Mouse (Mus musculus) gastrocnemius, adult 2 months (tissue): Measurements from ENCODE around the gene Gtpbp2. TPM values are rescaled to one million over a fixed set of nuclear protein-coding genes. Genes with fewer than 3 reads are reported as not detected.

Source experiments
- DNase-seq: peaks from one replicate; pipeline ENCODE4 v3.0.0; 2022
- H3K27ac ChIP-seq: fragments of 200-600 bp; 2 replicates; pipeline ENCODE4 v1.8.1; 2022; ENCODE audit warnings: mild to moderate bottlenecking
- H3K4me3 ChIP-seq: fragments of 200-600 bp; 2 replicates; pipeline ENCODE4 v1.8.1; 2022; ENCODE audit warnings: mild to moderate bottlenecking, moderate library complexity
- CTCF ChIP-seq: fragments of 200-600 bp; IDR thresholded peaks from 2 replicates; pipeline ENCODE4 v1.8.1; 2022; ENCODE audit warnings: antibody characterized with exemption, mild to moderate bottlenecking, moderate library complexity
- intact Hi-C: fragments of 180-260 bp; cut with DNase I; formaldehyde crosslinking; loops from one replicate; pipeline ENCODE4 v1.15.1; 2025
- long read RNA-seq, 2 experiments: library from polyadenylated mRNA; stranded (forward); transcript quantifications; one replicate each; pipeline ENCODE4 v2.0.0; 2021
- total RNA-seq, 2 experiments: library from RNA; stranded (reverse); gene quantifications; 2 replicates each; pipeline ENCODE4 v1.2.3; 2021

The Gtpbp2 gene
- total RNA-seq = 10 to 100 TPM; 52.7 to 55.2 TPM
- long read RNA-seq, experiment 1, transcript Gtpbp2-201 (12 exons, 2,966 nt) = major isoform, 7 of 13 reads
- long read RNA-seq, experiment 1, partial matches to known transcripts = 2 of 13 reads
- long read RNA-seq, experiment 1, other reads (novel, unspliced or antisense) = 4 of 13 reads
- long read RNA-seq, experiment 2, transcript Gtpbp2-201 (12 exons, 2,966 nt) = major isoform, 14 of 23 reads
- long read RNA-seq, experiment 2, partial matches to known transcripts = 4 of 23 reads
- long read RNA-seq, experiment 2, other reads (novel, unspliced or antisense) = 4 of 23 reads

DNA sequence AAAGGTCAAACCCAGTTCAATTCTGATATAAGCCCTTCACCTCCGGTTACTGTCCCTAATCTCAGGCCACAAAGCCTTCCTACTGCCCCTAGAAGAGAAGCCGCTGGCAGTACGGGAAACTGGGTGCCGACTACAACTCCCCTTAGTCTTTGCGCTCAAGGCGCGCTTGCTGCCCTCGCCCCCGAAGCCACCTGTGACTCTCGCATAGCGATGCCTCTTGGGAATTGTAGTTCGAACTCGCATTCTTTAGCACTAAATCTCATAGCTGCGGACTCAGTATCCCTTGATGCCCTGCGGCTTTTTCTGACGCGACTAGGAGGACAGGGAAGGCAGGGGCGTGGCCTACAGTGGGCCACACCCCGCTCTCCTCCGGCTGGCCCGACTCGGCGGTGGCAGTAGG is at the start of gene Gtpbp2:
Gene Gtpbp2, plus strand, starts transcription at position 347 of the 400 bp plus-strand sequence.
- H3K27ac ChIP-seq = peak within 1 kb of the TSS; percentile 98
- peak; percentile 95 for DNase-seq
- peak within 1 kb of the TSS; percentile 92 for H3K4me3 ChIP-seq
- intact Hi-C loops = no loop called here
- TF ChIP-seq CTCF = no peak

DNA sequence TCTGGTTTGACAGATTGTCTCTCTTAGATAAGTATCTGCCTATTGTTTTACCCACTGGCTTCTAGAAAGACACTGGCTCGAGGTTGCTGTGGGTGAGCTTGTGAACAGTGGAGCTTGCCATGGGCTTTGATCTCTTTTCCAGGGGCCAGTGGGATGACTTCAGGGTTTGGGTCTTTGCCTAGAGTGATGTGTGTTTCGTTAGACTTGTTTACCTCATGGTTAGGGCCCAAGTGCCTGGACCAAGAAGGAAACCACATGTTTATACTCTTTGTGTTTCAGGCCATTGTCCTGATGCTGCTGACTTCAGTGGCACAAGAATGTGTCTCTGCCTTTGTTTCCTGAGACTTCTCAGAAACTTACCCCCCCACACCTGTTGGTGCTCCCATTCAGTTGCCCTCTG is 45.3 kb upstream of the Gtpbp2 start:
- intact Hi-C loops = no loop called here
- peak; percentile 41 for DNase-seq
- no peak for TF ChIP-seq CTCF
- no peak overlapping the region for H3K4me3 ChIP-seq
- H3K27ac ChIP-seq = peak overlapping the region; percentile 74

DNA sequence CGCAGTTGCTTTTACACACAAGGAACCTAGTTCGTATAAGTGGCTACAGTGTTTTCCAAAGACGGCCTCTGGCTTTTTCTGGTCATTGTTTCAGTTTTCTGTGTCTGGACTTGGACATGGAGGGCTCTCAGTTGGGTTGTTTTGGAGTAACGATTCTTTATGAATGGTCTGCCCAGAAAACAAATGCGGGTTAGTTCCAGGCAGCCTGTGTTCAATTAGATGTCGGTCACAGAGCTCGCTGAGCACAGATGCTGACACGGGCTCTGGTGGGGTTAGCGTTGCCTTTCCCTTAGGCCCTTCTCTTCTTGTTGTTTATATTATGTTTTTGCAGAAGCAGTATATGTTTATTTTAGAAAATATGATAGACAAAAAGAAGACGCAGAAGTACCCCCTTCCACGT is 44.7 kb upstream of the Gtpbp2 start:
- Histone ChIP-seq H3K4me3 (no peak overlapping the region), H3K27ac (peak overlapping the region; percentile 74)
- intact Hi-C loops = no loop called here
- no peak for DNase-seq
- no peak for TF ChIP-seq CTCF

DNA sequence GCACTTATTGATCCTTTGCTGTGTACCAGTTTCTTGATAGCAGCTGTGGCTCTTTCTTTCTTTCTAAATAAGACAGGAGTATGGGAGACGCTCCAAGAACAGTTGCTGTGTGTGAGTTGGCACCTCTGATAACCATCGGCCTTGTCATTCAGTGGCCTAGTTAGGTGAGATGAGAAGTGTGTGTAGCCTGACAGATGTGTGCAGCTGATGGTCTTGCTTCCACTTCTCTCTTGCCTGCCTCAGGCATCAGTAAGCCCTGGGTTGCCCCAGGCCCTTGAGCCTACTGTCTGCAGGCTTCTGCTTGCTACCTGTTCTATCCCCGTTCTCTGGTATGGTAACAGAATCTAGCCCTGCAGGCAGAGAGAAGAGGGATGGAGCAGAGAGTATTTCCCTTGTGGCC is 44.0 kb upstream of the Gtpbp2 start:
- Histone ChIP-seq H3K4me3 (no peak overlapping the region), H3K27ac (peak overlapping the region; percentile 74)
- intact Hi-C loops = no loop called here
- no peak for DNase-seq
- no peak for TF ChIP-seq CTCF

DNA sequence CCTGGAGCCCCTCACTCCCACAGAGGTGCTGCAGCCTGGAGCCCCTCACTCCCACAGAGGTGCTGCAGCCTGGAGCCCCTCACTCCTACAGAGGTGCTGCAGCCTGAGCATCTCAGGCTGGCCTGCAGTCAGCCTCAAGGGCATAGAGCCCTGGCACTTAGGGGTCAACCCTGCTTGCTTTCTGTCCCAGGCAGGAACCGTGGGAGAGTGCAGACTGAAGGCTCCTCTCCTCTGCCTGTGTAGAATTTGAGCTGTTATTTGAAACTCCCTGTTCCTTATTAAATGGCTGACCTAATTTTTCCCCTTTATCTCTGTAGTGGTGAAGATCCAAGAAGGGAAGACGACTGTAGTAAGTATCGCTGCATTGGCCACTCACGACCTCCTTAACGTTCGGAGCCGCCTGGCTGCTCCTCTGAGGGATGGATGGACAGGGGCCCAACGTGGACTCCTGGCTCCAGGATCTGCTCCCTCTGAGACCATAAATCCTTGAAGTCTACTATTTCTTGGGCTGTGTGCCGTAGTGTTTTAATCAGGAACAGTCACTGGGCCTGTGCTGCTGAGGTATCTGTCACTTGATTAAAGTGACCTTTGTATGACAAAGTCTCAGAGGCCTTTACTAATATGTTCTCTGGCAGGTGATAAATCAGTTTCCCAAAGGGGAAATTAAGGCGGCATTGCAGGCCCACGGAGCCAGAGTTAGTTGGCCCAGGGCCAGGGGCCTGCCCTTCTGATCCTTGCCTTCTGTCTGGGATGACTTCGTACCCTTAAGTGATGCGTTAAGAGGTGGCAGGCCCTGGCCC is 43.0 kb upstream of the Gtpbp2 start:
- Histone ChIP-seq H3K4me3 (peak overlapping the region; percentile 19; the same call in 1 of the 2 replicates), H3K27ac (peak overlapping the region; percentile 74)
- peak; percentile 62 for DNase-seq
- intact Hi-C loops = no loop called here
- TF ChIP-seq CTCF = no peak

DNA sequence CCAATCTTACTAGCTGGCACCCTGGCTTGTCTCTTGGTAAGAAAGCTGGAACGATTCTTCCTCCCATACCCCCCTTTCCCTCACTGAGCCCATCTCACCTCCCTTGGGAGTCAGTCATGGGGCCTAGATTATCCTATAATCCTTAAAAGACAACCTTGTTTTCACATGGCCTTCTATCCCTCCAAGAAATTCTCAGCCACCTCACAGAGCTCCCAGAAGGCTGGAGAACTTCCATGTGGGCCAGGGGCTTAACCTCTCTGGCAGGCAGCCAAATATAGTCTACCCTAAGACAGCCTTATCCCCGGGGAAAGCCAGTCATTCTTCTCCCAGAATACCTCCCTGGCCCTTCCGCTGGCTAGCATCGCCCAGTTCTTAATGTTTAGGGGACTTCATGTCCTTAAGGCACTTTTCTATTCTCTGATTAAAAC is 42.4 kb upstream of the Gtpbp2 start:
- peak overlapping the region; percentile 74 for H3K27ac ChIP-seq
- TF ChIP-seq CTCF = no peak
- H3K4me3 ChIP-seq = peak overlapping the region; percentile 19; the same call in 1 of the 2 replicates
- intact Hi-C loops = no loop called here
- no peak for DNase-seq

DNA sequence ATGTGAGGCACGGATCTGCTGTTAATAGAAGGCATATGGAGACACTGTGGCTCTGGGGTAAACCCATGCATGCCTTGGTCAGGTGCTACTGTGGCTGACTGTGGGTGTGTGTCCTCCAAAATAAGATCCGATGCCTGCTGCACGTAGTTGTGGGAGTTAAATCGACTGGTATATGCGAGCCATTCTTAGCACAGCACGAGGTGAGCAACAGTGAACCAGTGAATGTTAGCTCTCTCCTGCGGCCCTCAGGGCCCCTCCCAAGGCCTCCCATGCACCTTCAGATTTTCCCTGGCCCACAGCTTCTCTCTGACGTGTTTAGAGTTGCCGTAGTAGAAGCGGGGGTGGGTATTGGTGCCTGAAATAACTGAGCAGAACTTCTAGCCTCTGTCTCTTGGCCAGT is 41.2 kb upstream of the Gtpbp2 start:
- DNase-seq = no peak
- TF ChIP-seq CTCF = no peak
- no peak overlapping the region for H3K4me3 ChIP-seq
- intact Hi-C loops = loop anchor here (10.0 kb wide), 1 partner anchor 305 kb away; no protein-coding TSS in a partner anchor
- H3K27ac ChIP-seq = peak overlapping the region; percentile 74

DNA sequence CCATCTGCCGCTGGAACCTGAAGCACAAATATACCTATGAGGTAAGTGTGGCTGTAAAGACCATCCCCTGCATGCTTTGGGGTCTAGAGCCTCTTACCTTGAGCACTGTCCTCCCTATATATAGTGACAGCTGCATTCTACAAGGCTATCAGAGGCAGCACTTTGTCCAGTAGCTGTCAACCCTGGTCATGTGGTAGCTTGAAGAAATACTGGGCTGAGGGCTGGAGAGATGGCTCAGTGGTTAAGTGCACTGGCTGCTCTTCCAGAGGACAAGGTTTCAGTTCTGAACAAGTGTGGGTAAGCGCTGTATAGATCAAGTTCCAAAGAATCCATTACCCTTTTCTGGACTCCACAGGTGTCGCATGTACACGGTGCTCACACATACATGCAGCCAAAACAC is 38.0 kb upstream of the Gtpbp2 start:
- peak; percentile 26 for DNase-seq
- TF ChIP-seq CTCF = no peak
- intact Hi-C loops = loop anchor here (10.0 kb wide), 1 partner anchor 308 kb away; no protein-coding TSS in a partner anchor
- peak overlapping the region; percentile 92 for H3K27ac ChIP-seq
- no peak overlapping the region for H3K4me3 ChIP-seq

DNA sequence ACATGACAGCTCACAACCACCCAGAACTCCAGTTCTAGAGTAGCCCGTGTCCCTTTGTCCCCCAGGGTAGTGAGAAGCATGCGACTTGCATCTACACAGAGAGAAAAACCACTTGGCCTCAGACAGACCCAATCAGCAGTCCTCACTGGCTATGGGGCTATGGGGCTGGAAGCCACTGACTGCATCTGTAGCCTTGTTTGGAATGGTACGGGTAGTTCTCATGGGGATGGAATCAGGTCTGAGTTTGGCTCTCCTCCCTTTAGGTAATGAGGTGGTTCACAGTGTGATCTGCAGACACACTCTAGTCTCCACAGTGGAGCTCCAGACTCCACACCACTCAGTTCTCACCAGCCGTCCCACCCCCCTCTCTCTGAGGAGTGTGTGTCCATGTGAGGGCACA is 37.5 kb upstream of the Gtpbp2 start:
- no peak for TF ChIP-seq CTCF
- Histone ChIP-seq H3K4me3 (no peak overlapping the region), H3K27ac (peak overlapping the region; percentile 92)
- intact Hi-C loops = loop anchor here (10.0 kb wide), 1 partner anchor 308 kb away; no protein-coding TSS in a partner anchor
- peak; percentile 20 for DNase-seq

DNA sequence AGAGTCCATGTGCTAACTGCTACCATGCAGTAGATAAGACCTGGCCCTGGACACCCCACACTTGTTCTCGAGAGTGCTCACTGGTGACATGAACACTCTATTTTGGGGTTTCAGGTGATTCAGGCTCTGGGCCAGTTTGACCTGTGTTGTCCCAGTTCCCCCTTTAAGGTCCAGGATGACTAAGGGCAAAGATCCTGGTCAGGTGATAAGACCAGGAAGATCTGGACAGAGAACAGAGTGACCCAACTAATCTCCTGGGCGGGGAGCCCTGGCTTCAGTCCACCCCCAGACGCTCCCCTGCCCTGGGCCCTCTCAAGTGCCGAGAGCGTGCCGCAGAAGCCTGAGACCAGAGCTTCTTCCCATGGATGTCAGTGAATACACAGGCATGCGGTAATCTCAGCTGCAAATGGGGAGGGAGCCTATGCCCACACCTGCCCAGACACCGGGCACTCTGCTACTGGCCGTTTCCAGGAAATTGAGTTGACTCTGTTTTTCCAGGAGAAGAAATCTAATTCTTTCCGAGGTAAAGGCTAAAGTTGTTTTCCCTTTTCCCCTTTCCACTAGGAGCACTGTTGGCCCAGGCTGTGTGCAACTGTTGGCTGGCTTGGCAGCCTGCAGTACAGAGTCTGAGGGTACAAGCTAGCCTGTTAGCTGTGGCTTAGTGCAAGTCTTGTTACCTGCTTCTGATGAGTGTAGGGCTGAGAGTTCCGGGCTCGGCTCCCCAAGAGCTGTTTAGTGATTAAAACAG is 36.7 kb upstream of the Gtpbp2 start:
- TF ChIP-seq CTCF = peak; percentile 30; the same call in 1 of the 2 replicates
- Histone ChIP-seq H3K4me3 (peak overlapping the region; percentile 50), H3K27ac (peak overlapping the region; percentile 92)
- DNase-seq = peak; percentile 85
- intact Hi-C loops = loop anchor here (10.0 kb wide), 1 partner anchor 309 kb away; no protein-coding TSS in a partner anchor

DNA sequence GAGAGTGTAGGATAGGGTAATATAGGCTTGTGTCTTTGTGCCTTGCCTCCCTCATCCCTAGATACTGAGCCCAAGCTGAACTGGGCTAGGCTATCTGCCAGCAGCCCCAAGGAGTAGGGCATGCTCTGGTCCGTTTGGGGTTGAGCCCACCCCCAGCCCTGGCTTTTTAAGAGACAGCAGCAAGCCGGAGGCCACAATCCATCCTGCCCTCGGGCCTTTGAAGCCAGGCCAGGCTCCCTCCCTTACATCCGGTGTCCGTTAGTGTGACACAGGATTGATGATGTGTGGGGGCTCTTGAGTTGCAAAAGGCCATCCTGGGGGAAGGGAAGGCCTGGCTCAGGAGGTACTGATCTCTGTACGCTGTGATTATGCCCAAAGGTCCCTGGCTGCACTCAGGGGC is 34.2 kb upstream of the Gtpbp2 start:
- Histone ChIP-seq H3K4me3 (no peak overlapping the region), H3K27ac (peak overlapping the region; percentile 92)
- no peak for TF ChIP-seq CTCF
- intact Hi-C loops = loop anchor here (10.0 kb wide), 1 partner anchor 312 kb away; no protein-coding TSS in a partner anchor
- peak; percentile 15 for DNase-seq

DNA sequence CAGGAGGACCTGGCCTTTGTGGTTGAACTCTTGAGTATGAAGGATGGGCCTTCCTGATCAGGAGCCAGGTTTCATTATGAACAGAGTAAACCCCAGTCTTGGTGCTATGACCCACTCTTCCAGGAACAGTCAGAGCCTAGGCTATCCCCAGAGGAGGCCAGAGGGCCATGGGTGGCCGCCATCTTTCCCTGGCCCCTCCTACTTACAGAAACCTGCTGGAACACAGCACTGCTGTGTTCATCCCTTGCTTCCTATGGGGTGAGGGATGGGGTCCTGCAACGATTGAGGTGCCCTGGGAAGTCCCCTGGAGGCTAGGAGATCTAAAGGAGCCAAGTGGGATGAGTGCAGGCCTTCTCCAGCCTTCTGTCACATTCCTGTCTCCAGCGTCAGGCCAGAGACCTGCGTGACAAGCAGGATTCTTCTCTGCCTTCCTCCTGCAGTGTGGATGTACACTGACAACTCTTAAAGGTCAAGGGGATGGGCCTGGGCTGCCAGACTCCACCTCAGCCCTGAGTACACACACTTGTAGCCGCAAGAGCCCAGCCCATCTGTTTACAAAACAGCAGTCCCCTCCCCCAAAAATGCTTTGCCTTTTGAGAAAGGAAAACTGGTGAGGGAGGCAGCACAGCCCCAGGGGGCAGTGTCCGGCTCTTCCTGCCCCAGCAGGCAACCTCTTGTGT is 32.9 kb upstream of the Gtpbp2 start:
- Histone ChIP-seq H3K4me3 (no peak overlapping the region), H3K27ac (peak overlapping the region; percentile 92)
- no peak for TF ChIP-seq CTCF
- DNase-seq = peak; percentile 52
- intact Hi-C loops = loop anchor here (10.0 kb wide), 1 partner anchor 313 kb away; no protein-coding TSS in a partner anchor
